Mouse (Mus musculus): ENCODE data around the gene Pstk.

GRCm38 (mm10) chr7:131371880-131372651 lies 1.1 kb downstream of the Pstk start:
- no peak for TF ChIP-seq CTCF (IDR thresholded peaks at IDR 0.05; ENCODE audit: borderline replicate concordance, insufficient read depth, low read depth, low read length)
- no peak for TF ChIP-seq POLR2A (IDR thresholded peaks at IDR 0.05; ENCODE audit: borderline replicate concordance, insufficient read depth, low read length)
